Mouse (Mus musculus) lung, postnatal 0 days (tissue): Measurements from ENCODE around the gene Grrp1. TPM values are rescaled to one million over a fixed set of nuclear protein-coding genes. Genes with fewer than 3 reads are reported as not detected.

ENCODE experiments used
- ATAC-seq: fragments of 200-750 bp; cut with Nextera tagmentation; 2 replicates; pipeline ENCODE4 v1.8.0; 2017; ENCODE audit warnings: moderate library complexity
- DNase-seq: peaks from one replicate; pipeline ENCODE4 v3.0.0-alpha.2; 2016; ENCODE audit warnings: low spot score
- H3K27ac ChIP-seq: fragments of 300-500 bp; sonication (generic); 2 replicates; pipeline ENCODE4 v1.5.1; 2014; ENCODE audit warnings: antibody characterized with exemption, mild to moderate bottlenecking, low read length, mixed read lengths
- H3K27me3 ChIP-seq: fragments of 300-500 bp; sonication (generic); replicated peaks from 2 replicates; pipeline ENCODE4 v1.6.1; 2014; ENCODE audit warnings: low read length, mixed read lengths; ENCODE audit not compliant: insufficient read depth
- H3K36me3 ChIP-seq: fragments of 300-500 bp; sonication (generic); 2 replicates; pipeline ENCODE4 v1.6.1; 2014; ENCODE audit warnings: low read length, mixed read lengths; ENCODE audit not compliant: insufficient read depth
- H3K4me1 ChIP-seq: fragments of 300-500 bp; sonication (generic); 2 replicates; pipeline ENCODE4 v1.6.1; 2014; ENCODE audit warnings: antibody characterized with exemption, low read depth, low read length, mixed read lengths; ENCODE audit not compliant: insufficient read depth
- H3K4me2 ChIP-seq: fragments of 300-500 bp; sonication (generic); replicated peaks from 2 replicates; pipeline ENCODE4 v1.6.1; 2014; ENCODE audit warnings: low read depth, mild to moderate bottlenecking, low read length, moderate library complexity, mixed read lengths
- H3K4me3 ChIP-seq: fragments of 300-500 bp; sonication (generic); 2 replicates; pipeline ENCODE4 v1.5.1; 2014; ENCODE audit warnings: low read depth, low read length
- H3K9ac ChIP-seq: fragments of 300-500 bp; sonication (generic); replicated peaks from 2 replicates; pipeline ENCODE4 v1.6.1; 2014; ENCODE audit warnings: low read depth, mild to moderate bottlenecking
- H3K9me3 ChIP-seq: fragments of 300-500 bp; sonication (generic); 2 replicates; pipeline ENCODE4 v1.6.1; 2016; ENCODE audit warnings: low read length, mixed read lengths
- CTCF ChIP-seq: IDR thresholded peaks from 2 replicates; pipeline ENCODE4 v1.5.1; 2016; ENCODE audit warnings: antibody characterized with exemption, mild to moderate bottlenecking
- EP300 ChIP-seq: IDR thresholded peaks from 2 replicates; pipeline ENCODE4 v1.6.1; 2016; ENCODE audit warnings: antibody characterized with exemption, mild to moderate bottlenecking, control low read depth
- WGBS: fragments of 180-500 bp; shearing (Covaris S2); extraction: QIAGEN DNeasy Blood & Tissue Kit; methylation state at CpG from one replicate; pipeline ENCODE4 v1.1.7; 2014; 5-methylcytosine and 5-hydroxymethylcytosine counted together
- polyA plus RNA-seq: library from polyadenylated mRNA; unstranded; fragments of >200 nt; fragmentation: Nextera tagmentation; extraction: Ambion mirVana; gene quantifications from 2 replicates; pipeline ENCODE4 v1.2.1, GENCODE M21; 2015

Grrp1 gene
- polyA plus RNA-seq, result 23.6 and 24.5 TPM in 2 replicates

GRCm38 (mm10) chr4:134253722-134254324 is at the start of gene Grrp1:
Gene Grrp1 (minus strand): TSS chr4:134254106.
- Histone ChIP-seq H3K9me3 (no peaks in the 10 kb centered on the region), H3K27me3 (peaks cover 24% of the 10 kb centered on the region), H3K27ac (peak within 1 kb of the TSS; percentile 60), H3K4me3 (peak within 1 kb of the TSS; percentile 43), H3K9ac (peak within 1 kb of the TSS; percentile 23; the same call in 1 of the 2 replicates), H3K36me3 (no peaks in the 10 kb centered on the region), H3K4me1 (peaks cover 20% of the 10 kb centered on the region), H3K4me2 (peak within 1 kb of the TSS; percentile 84)
- TF ChIP-seq EP300 (no peak), CTCF (no peak)
- ATAC-seq (peak; percentile 7; the same call in 1 of the 2 replicates), DNase-seq (peak; percentile 45)
- 2% methylated on average over 13 of the region's 13 CpGs for WGBS

DNA sequence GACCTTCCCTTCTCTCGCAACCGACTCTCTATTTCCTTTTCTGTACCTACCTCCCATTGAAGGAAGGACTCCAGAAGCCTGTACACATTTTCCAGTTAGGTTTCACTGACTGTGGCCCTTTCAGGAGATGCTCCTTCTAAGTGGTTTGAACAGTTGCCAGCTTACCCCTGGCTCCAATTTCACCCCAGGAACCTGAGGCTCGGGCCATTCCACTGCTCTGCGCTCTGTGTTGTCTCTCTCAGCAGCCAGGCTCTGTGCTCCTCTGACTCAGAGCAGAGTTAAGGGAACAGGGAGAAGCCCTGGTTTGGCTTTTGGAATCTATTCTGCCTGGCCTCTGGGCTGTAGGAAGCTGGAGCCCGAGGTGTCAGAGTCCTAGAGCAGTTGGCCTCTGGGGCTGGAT is 48.2 kb upstream of the Grrp1 start:
- H3K4me1 ChIP-seq, result no peaks in the 10 kb centered on the region

GRCm38 (mm10) chr4:134300316-134300715 is 46.4 kb upstream of the Grrp1 start:
- Histone ChIP-seq H3K4me1 (no peaks in the 10 kb centered on the region), H3K36me3 (no peaks in the 10 kb centered on the region), H3K4me2 (no peak overlapping the region), H3K9ac (no peak overlapping the region), H3K27ac (no peak overlapping the region), H3K4me3 (no peak overlapping the region), H3K9me3 (no peaks in the 10 kb centered on the region), H3K27me3 (no peaks in the 10 kb centered on the region)
- TF ChIP-seq EP300 (no peak), CTCF (no peak)
- 56% methylated on average over 9 of the region's 9 CpGs for WGBS
- DNase-seq, result peak; percentile 10
- peak; percentile 14; the same call in 1 of the 2 replicates for ATAC-seq

More for the DNA sequence above, 48.2 kb upstream of the Grrp1 start:
- no peak overlapping the region for H3K27ac ChIP-seq
- ATAC-seq, result no peak
- H3K9ac ChIP-seq, result no peak overlapping the region
- no peaks in the 10 kb centered on the region for H3K36me3 ChIP-seq
- no peak for TF ChIP-seq CTCF
- TF ChIP-seq EP300, result no peak
- WGBS, result 79% methylated on average over 5 of the region's 5 CpGs
- no peaks in the 10 kb centered on the region for H3K9me3 ChIP-seq
- H3K4me2 ChIP-seq, result no peak overlapping the region
- no peak for DNase-seq
- no peak overlapping the region for H3K4me3 ChIP-seq
- no peaks in the 10 kb centered on the region for H3K27me3 ChIP-seq

GRCm38 (mm10) chr4:134299498-134299810 is 45.5 kb upstream of the Grrp1 start:
- H3K4me2 ChIP-seq, result no peak overlapping the region
- H3K9ac ChIP-seq, result no peak overlapping the region
- DNase-seq (no peak), ATAC-seq (no peak)
- no peaks in the 10 kb centered on the region for H3K27me3 ChIP-seq
- no peak overlapping the region for H3K27ac ChIP-seq
- no peaks in the 10 kb centered on the region for H3K9me3 ChIP-seq
- no peak overlapping the region for H3K4me3 ChIP-seq
- no peaks in the 10 kb centered on the region for H3K4me1 ChIP-seq
- 67% methylated on average over 4 of the region's 4 CpGs for WGBS
- H3K36me3 ChIP-seq, result no peaks in the 10 kb centered on the region
- TF ChIP-seq EP300 (no peak), CTCF (no peak)

DNA sequence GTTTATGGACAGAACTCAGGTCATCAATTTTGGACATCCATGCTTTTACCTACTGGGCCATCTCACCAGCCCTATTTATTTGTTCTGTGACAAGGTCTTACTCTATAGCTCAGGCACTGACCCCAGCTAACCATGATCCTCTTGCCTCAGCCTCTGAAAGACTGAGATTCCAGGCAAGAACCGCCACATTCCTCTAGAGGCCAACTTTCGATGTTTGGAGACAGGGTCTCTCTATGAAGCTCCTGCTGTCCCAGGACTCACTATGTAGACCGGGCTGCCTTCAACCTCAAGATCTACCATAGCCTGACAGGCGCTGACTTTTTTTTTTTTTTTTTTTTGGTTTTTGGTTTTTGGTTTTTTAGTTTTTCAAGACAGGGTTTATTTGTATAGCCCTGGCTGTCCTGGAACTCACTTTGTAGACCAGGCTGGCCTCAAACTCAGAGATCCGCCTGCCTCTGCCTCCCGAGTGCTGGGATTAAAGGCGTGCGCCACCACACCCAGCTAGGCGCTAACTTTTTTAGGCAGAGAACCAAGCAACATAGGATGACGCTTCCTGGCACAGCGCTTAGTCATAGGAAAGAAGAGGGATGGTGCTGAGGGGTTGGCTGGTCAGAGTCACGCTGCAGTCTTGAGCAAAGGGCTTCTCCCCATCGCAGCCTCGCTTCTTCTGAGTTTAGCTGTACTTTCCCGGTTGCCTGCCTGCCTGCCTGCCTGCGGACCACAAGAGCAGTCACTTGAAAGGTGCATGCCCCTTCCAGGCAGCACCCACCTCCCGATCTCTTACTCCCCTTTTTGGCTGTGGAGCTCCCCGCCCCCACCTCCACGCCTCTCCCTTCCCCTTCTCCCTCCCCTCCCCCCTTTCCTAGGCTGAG is 45.0 kb upstream of the Grrp1 start:
- Histone ChIP-seq H3K4me2 (no peak overlapping the region), H3K9ac (no peak overlapping the region), H3K27me3 (no peaks in the 10 kb centered on the region), H3K9me3 (no peaks in the 10 kb centered on the region), H3K4me3 (no peak overlapping the region), H3K36me3 (no peaks in the 10 kb centered on the region), H3K27ac (no peak overlapping the region), H3K4me1 (no peaks in the 10 kb centered on the region)
- DNase-seq (no peak), ATAC-seq (no peak)
- no peak for TF ChIP-seq EP300
- TF ChIP-seq CTCF, result no peak
- WGBS, result 79% methylated on average over 18 of the region's 19 CpGs

GRCm38 (mm10) chr4:134297369-134297768 is 43.5 kb upstream of the Grrp1 start:
- DNase-seq, result no peak
- no peak overlapping the region for H3K4me2 ChIP-seq
- no peak overlapping the region for H3K4me3 ChIP-seq
- 96% methylated on average over 8 of the region's 8 CpGs for WGBS
- ATAC-seq, result no peak
- no peak for TF ChIP-seq CTCF
- TF ChIP-seq EP300, result no peak
- no peak overlapping the region for H3K9ac ChIP-seq
- H3K4me1 ChIP-seq, result no peaks in the 10 kb centered on the region
- H3K36me3 ChIP-seq, result no peaks in the 10 kb centered on the region
- no peaks in the 10 kb centered on the region for H3K27me3 ChIP-seq
- no peak overlapping the region for H3K27ac ChIP-seq
- H3K9me3 ChIP-seq, result no peaks in the 10 kb centered on the region
